Mouse (Mus musculus): ENCODE results near the gene Numb. TPM values are rescaled to one million over a fixed set of nuclear protein-coding genes. Genes with fewer than 3 reads are reported as not detected.

Numb gene
- polyA plus RNA-seq (2016; fragmentation: Nextera tagmentation; extraction: Ambion mirVana) = 31.9 and 33.0 TPM in 2 replicates

DNA sequence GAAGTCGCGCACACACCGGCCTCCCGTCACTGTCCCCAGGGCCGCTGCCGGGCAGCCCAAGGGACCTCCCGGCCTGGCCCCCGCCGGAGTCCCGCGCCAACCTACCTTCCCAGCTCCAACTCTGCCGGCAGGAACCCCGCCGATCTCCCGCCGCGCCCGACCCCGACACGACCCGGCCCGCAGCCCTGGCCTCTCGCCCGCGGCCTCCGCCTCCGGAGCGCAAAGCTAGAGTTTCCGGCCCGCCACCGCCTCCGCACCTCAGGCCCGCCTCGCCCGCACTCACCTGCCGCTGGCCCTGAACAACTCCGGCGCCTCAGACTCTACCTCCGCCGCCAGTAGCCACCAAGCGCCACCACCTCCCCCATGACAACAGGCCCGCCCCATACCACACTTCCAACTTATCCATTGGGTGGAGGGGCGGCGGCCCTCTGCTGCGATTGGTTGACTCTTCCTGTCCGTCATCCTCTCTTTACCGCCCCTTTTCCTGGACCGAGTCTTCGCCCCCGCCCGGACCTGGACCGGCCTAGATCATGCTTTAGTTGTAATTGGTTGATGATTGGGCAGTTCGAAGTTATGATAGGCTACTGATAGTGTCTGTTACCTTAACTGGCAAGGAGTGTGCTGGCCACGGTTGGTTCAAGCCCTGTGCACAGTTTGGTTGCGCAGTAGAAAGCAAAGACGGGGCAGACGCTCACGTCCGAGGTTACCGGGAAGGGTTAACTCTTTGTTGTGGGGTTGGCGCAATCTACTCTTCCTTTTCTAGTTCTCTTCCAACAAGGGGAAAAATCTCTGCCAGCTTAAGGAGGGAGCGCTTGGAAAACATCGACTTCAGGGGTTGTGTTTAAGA lies at the start of gene Numb:
Numb (minus strand) TSS at position 400 of the 847 bp plus-strand sequence.
- Histone ChIP-seq H3K9ac (replicated peaks) (peak within 1 kb of the TSS; percentile 89), H3K27me3 (no peaks in the 10 kb centered on the region), H3K36me3 (peaks cover 5% of the 10 kb centered on the region; the same call in 1 of the 2 replicates), H3K9me3 (no peaks in the 10 kb centered on the region), H3K4me3 (peak within 1 kb of the TSS; percentile 79), H3K27ac (replicated peaks) (peak within 1 kb of the TSS; percentile 89), H3K4me1 (peaks cover 23% of the 10 kb centered on the region), H3K4me2 (replicated peaks) (peak within 1 kb of the TSS; percentile 87)
- under 1% methylated on average over 62 of the region's 63 CpGs for WGBS
- ATAC-seq (ENCODE audit: low FRiP score, low read depth) = peak; percentile 100

DNA sequence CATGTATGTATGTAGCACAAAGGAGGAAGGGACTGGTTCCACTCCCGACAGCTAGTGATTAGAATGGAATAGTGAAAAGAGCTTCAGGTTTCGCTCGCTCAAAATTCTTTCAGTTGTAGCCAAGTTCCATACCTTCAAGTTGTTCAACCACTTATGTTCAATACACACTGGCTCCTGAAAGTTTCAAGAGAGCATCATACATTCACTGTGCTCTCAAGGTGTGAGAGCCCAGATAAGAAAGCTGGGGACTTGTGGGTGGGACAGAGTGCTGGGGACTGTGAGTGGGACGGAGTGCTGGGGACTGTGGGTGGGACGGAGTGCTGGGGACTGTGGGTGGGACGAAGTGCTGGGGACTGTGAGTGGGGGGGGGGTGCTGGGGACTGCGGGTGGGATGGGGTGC lies 43.5 kb upstream of the Numb start:
- Histone ChIP-seq H3K4me1 (no peaks in the 10 kb centered on the region), H3K27me3 (no peaks in the 10 kb centered on the region), H3K9ac (replicated peaks) (no peak overlapping the region), H3K4me2 (replicated peaks) (no peak overlapping the region), H3K9me3 (no peaks in the 10 kb centered on the region), H3K36me3 (no peaks in the 10 kb centered on the region), H3K4me3 (no peak overlapping the region), H3K27ac (replicated peaks) (no peak overlapping the region)
- ATAC-seq (ENCODE audit: low FRiP score, low read depth) = no peak
- WGBS = 87% methylated on average over 7 of the region's 7 CpGs

DNA sequence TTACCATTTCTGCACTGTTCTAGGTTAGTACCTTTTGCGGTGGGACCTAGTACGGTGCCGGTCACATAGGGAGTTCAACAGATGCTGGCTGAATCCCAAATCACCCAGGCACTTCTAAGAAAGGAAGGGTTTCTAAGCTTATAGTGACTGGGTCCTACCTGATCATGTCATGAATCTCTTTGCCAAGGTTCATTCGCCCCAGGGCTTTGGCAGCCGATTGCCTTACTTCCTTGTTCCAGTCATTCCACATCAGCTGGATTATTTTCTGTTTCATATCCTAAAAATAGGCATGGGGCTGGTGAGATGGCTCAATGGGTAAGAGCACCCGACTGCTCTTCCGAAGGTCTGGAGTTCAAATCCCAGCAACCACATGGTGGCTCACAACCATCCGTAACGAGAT lies 36.5 kb upstream of the Numb start:
- no peak for ATAC-seq (ENCODE audit: low FRiP score, low read depth)
- H3K4me3 ChIP-seq = no peak overlapping the region
- WGBS = 95% methylated on average over 9 of the region's 9 CpGs
- H3K4me2 ChIP-seq (replicated peaks) = no peak overlapping the region
- 0 out of 2 replicates have a peak, but pooled peaks cover 10% of the 10 kb centered on the region for H3K36me3 ChIP-seq
- H3K4me1 ChIP-seq = peaks cover 7% of the 10 kb centered on the region
- no peaks in the 10 kb centered on the region for H3K27me3 ChIP-seq
- H3K27ac ChIP-seq (replicated peaks) = no peak overlapping the region
- no peak overlapping the region for H3K9ac ChIP-seq (replicated peaks)
- H3K9me3 ChIP-seq = no peaks in the 10 kb centered on the region

DNA sequence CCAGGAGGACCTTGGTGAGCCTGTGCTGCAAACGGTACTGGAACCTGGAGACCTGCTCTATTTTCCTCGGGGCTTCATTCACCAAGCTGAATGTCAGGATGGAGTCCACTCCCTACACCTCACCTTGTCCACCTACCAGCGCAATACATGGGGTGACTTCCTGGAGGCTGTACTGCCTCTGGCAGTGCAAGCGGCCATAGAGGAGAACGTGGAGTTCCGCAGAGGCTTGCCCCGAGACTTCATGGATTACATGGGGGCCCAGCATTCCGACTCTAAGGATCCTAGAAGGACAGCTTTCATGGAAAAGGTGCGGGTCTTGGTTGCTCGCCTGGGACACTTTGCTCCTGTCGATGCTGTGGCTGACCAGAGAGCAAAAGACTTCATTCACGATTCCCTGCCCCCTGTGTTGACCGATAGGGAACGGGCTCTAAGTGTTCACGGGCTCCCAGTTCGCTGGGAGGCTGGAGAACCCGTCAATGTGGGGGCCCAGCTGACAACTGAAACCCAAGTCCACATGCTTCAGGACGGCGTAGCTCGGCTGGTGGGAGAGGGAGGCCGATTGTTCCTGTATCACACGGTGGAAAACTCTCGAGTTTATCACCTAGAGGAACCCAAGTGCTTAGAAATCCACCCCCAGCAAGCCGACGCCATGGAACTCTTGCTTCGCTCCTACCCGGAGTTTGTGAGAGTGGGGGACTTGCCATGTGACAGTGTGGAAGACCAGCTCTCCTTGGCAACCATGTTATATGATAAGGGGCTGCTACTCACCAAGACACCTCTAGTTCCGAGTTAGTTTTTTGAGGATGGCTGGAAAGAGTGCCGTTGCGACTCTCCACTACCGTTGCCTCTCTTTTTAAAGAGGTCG lies 30.2 kb upstream of the Numb start:
- no peak for ATAC-seq (ENCODE audit: low FRiP score, low read depth)
- Histone ChIP-seq H3K4me1 (peaks cover 28% of the 10 kb centered on the region), H3K36me3 (0 out of 2 replicates have a peak, but pooled peaks cover 12% of the 10 kb centered on the region), H3K4me3 (peak overlapping the region; percentile 65), H3K4me2 (replicated peaks) (peak overlapping the region; percentile 84), H3K27me3 (0 out of 2 replicates have a peak, but pooled peaks cover 5% of the 10 kb centered on the region), H3K27ac (replicated peaks) (no peak overlapping the region), H3K9ac (replicated peaks) (peak overlapping the region; percentile 81), H3K9me3 (no peaks in the 10 kb centered on the region)
- WGBS = 68% methylated on average over 32 of the region's 32 CpGs

DNA sequence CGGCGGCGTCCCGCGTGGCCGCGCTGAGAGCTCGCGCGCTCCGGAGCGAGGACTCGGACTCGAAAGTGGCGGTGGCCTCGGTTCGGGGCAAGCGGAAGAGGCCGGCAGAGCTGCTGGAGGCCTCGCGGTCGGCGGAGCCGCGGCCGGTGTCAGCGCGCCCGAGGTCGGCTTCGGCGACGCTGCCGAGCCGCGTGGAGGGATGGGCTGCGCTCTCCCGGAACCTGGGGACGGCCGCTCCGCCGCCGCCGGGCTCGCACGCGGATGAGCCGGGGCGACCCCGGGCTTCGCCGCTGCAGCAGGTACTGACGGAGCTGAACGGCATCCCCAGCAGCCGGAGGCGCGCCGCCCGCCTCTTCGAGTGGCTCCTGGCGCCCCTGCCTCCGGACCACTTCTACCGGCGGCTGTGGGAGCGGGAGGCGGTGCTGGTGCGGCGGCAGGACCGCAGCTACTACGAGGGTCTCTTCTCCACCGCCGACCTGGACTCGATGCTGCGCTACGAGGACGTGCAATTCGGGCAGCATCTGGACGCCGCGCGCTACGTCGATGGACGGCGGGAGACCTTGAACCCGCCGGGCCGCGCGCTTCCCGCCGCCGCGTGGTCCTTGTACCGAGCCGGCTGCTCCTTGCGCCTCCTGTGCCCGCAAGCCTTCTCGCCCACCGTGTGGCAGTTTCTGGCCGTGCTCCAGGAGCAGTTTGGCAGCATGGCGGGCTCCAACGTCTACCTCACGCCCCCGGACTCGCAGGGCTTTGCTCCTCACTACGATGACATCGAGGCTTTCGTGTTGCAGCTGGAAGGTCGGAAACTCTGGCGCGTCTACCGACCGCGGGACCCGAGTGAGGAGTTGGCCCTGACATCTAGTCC lies 29.3 kb upstream of the Numb start:
- Histone ChIP-seq H3K4me3 (peak overlapping the region; percentile 65), H3K9me3 (no peaks in the 10 kb centered on the region), H3K4me1 (peaks cover 28% of the 10 kb centered on the region), H3K27ac (replicated peaks) (peak overlapping the region; percentile 84), H3K4me2 (replicated peaks) (peak overlapping the region; percentile 84), H3K27me3 (0 out of 2 replicates have a peak, but pooled peaks cover 5% of the 10 kb centered on the region), H3K9ac (replicated peaks) (peak overlapping the region; percentile 81), H3K36me3 (0 out of 2 replicates have a peak, but pooled peaks cover 12% of the 10 kb centered on the region)
- peak; percentile 62 for ATAC-seq (ENCODE audit: low FRiP score, low read depth)
- under 1% methylated on average over 98 of the region's 116 CpGs for WGBS

DNA sequence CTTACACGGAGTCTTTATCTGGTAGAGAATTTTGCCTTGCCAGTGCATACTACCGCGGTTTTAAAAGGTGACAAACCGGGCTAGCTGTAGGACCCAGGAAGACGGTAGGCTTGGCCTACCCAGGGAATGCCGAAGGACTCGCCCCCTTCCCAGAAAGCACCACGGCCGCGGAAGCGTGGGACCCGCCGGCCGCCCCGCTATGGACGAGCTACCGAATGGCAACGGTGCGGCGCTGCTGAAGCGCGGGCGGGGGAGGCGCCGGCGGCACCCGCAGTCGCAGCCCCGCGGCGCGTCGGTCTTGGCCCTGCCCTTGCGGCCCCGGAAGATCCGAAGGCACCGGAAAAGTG lies 28.7 kb upstream of the Numb start, which contains the start of gene Riox1:
Riox1 (plus strand) TSS at position 116 of the 347 bp plus-strand sequence.
- WGBS = under 1% methylated on average over 37 of the region's 37 CpGs

DNA sequence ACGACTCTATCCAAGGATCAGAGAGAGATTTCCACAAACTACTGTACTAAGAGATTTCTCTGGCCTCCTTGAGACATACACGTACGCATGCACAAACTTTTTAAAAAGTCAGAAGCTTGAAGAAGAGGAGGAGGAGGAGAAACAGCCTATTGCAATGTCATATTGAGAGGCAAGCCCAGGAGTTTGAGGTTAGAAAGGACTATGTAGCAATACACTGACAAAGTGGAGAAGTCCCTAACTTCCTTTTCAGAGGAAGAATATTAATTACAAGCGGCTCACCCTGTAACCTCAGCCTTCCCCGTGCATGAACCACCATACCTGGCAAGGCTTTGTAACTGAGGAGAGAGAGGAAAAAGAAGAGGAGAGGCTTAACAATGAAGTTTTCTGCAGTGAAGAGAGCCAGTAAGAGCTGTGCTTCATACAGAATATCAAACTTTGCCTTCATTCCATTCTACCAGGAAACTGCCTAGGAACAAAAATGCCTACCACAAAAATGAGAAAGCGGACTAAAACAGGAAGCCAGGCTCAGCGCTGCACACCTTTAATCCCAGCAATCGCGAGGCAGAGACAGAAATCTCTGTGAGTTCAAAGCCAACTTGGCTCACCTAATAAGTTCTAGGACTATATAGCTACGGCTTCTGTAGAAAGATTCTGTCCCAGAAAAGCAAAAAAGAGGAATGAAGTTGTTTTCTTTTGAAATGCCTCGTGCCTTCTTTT lies 28.2 kb upstream of the Numb start:
- H3K4me1 ChIP-seq = peaks cover 26% of the 10 kb centered on the region
- peak overlapping the region; percentile 81 for H3K9ac ChIP-seq (replicated peaks)
- H3K27me3 ChIP-seq = 0 out of 2 replicates have a peak, but pooled peaks cover 5% of the 10 kb centered on the region
- peak overlapping the region; percentile 84 for H3K4me2 ChIP-seq (replicated peaks)
- H3K36me3 ChIP-seq = 0 out of 2 replicates have a peak, but pooled peaks cover 5% of the 10 kb centered on the region
- peak; percentile 45; the same call in 1 of the 2 replicates for ATAC-seq (ENCODE audit: low FRiP score, low read depth)
- 26% methylated on average over 11 of the region's 11 CpGs for WGBS
- H3K9me3 ChIP-seq = no peaks in the 10 kb centered on the region
- H3K27ac ChIP-seq (replicated peaks) = no peak overlapping the region
- H3K4me3 ChIP-seq = peak overlapping the region; percentile 65

More for the DNA sequence above, 28.7 kb upstream of the Numb start, which contains the start of gene Riox1:
- Histone ChIP-seq H3K4me3 (peak within 1 kb of the TSS; percentile 65), H3K27ac (replicated peaks) (peak within 1 kb of the TSS; percentile 84), H3K4me1 (peaks cover 28% of the 10 kb centered on the region), H3K9ac (replicated peaks) (peak within 1 kb of the TSS; percentile 81), H3K27me3 (0 out of 2 replicates have a peak, but pooled peaks cover 5% of the 10 kb centered on the region), H3K4me2 (replicated peaks) (peak within 1 kb of the TSS; percentile 84), H3K36me3 (0 out of 2 replicates have a peak, but pooled peaks cover 9% of the 10 kb centered on the region), H3K9me3 (no peaks in the 10 kb centered on the region)
- peak; percentile 92 for ATAC-seq (ENCODE audit: low FRiP score, low read depth)

DNA sequence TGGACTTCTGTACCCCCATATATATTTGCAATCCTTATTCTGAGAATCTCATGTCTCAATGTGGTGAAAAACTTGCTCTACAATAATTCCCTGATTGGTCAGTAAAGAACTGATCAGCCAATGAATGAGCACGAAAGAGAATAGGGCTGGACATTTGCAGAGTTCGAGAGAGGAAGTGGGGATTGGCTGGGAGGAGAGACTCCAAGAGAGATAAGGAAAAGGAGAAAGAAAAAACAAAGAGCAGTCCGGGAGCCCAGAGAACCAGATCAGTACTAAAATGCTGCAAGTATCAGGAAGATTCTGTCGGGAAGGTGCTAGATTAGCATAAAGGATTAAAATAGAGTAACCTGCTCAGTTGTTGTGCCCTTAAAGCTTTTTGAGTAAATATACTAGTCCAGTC lies 27.3 kb upstream of the Numb start:
- no peak for ATAC-seq (ENCODE audit: low FRiP score, low read depth)
- no peak overlapping the region for H3K4me2 ChIP-seq (replicated peaks)
- 0 out of 2 replicates have a peak, but pooled peaks cover 5% of the 10 kb centered on the region for H3K36me3 ChIP-seq
- no peaks in the 10 kb centered on the region for H3K9me3 ChIP-seq
- H3K4me1 ChIP-seq = peaks cover 26% of the 10 kb centered on the region
- no peak overlapping the region for H3K27ac ChIP-seq (replicated peaks)
- WGBS = 87% methylated on average over 4 of the region's 4 CpGs
- H3K9ac ChIP-seq (replicated peaks) = no peak overlapping the region
- no peak overlapping the region for H3K4me3 ChIP-seq
- H3K27me3 ChIP-seq = 0 out of 2 replicates have a peak, but pooled peaks cover 5% of the 10 kb centered on the region

DNA sequence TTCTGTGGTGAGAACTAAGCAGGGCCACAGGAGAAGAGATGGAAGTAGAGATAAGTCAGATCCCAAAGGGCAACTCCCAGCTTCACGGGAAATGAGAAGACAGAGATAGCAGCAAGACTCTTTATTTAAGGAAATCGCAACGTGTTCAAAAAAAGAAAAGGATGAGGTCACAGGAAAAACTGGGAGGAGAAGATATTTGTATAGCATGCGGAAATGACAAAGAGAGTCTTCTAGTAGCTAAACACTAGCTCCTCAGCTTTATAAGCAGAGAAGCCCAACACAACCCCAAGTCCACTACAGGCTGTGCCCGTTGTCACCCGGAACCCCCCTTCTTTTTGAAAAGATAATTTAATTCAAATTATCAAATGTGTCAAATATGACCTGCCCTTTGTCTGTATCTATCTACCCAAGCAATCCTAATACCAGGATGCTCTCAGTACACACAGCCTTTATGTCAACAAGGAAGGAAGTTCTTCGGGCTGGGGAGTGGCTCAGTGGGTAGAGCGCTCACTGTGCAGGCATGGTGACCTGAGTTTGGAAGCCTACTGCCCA lies 25.6 kb upstream of the Numb start:
- Histone ChIP-seq H3K9ac (replicated peaks) (no peak overlapping the region), H3K9me3 (no peaks in the 10 kb centered on the region), H3K27me3 (0 out of 2 replicates have a peak, but pooled peaks cover 5% of the 10 kb centered on the region), H3K36me3 (no peaks in the 10 kb centered on the region), H3K27ac (replicated peaks) (no peak overlapping the region), H3K4me2 (replicated peaks) (no peak overlapping the region), H3K4me1 (peaks cover 14% of the 10 kb centered on the region), H3K4me3 (no peak overlapping the region)
- 92% methylated on average over 8 of the region's 8 CpGs for WGBS
- ATAC-seq (ENCODE audit: low FRiP score, low read depth) = no peak

DNA sequence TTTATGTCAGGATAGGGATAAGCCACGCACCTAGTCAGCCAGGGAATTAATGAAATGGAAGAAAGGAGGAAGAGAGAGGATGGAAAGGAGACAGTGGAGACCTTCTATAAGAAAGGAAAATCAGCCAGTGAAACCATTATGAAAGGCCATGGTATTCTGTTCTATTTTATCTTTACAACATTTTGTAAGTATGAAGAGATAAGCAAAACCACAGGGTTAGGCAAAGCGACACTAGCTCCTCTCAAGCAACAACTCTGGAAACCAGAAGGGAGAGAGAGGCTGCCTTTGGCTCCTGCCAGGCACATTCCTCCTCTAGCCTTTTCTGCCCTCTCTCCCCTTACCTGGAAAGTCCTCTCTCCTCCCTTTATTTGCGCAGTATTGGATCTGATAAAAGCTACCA lies 20.2 kb upstream of the Numb start:
- no peaks in the 10 kb centered on the region for H3K36me3 ChIP-seq
- no peaks in the 10 kb centered on the region for H3K27me3 ChIP-seq
- no peak overlapping the region for H3K4me3 ChIP-seq
- H3K4me1 ChIP-seq = no peaks in the 10 kb centered on the region
- H3K4me2 ChIP-seq (replicated peaks) = no peak overlapping the region
- WGBS = 87% methylated on average over 3 of the region's 3 CpGs
- no peak overlapping the region for H3K9ac ChIP-seq (replicated peaks)
- no peaks in the 10 kb centered on the region for H3K9me3 ChIP-seq
- no peak overlapping the region for H3K27ac ChIP-seq (replicated peaks)
- ATAC-seq (ENCODE audit: low FRiP score, low read depth) = no peak
